Mouse (Mus musculus) neural tube, embryonic 11.5 days (tissue): Measurements from ENCODE around the gene Tcap. TPM values are rescaled to one million over a fixed set of nuclear protein-coding genes. Genes with fewer than 3 reads are reported as not detected.

ENCODE experiments used
- ATAC-seq: fragments of 200-750 bp; cut with Nextera tagmentation; 2 replicates; pipeline ENCODE4 v1.8.0; 2017; ENCODE audit warnings: moderate number of reproducible peaks, mild to moderate bottlenecking, moderate TSS enrichment, moderate library complexity; ENCODE audit not compliant: insufficient read depth, low FRiP score, low TSS enrichment
- DNase-seq: peaks from one replicate; pipeline ENCODE4 v3.0.0-alpha.2; 2015; ENCODE audit warnings: low spot score
- H3K27ac ChIP-seq: fragments of 300-500 bp; sonication (generic); 2 replicates; pipeline ENCODE4 v1.5.1; 2014; ENCODE audit warnings: low read depth, mild to moderate bottlenecking, low read length
- H3K27me3 ChIP-seq: fragments of 300-500 bp; sonication (generic); 2 replicates; pipeline ENCODE4 v1.6.1; 2014; ENCODE audit warnings: mild to moderate bottlenecking, low read length, mixed read lengths; ENCODE audit not compliant: control insufficient read depth, insufficient read depth
- H3K36me3 ChIP-seq: fragments of 300-500 bp; sonication (generic); 2 replicates; pipeline ENCODE4 v1.6.1; 2014; ENCODE audit warnings: mild to moderate bottlenecking, low read length, moderate library complexity, mixed read lengths; ENCODE audit not compliant: control insufficient read depth, insufficient read depth
- H3K4me1 ChIP-seq: fragments of 300-500 bp; sonication (generic); 2 replicates; pipeline ENCODE4 v1.6.1; 2014; ENCODE audit warnings: low read length, mixed read lengths; ENCODE audit not compliant: control insufficient read depth, insufficient read depth
- H3K4me2 ChIP-seq: fragments of 300-500 bp; sonication (generic); 2 replicates; pipeline ENCODE4 v1.6.1; 2014; ENCODE audit warnings: low read depth, mild to moderate bottlenecking, moderate library complexity
- H3K4me3 ChIP-seq: fragments of 300-500 bp; sonication (generic); 2 replicates; pipeline ENCODE4 v1.5.1; 2014; ENCODE audit warnings: low read depth, low read length
- H3K9ac ChIP-seq: fragments of 300-500 bp; sonication (generic); 2 replicates; pipeline ENCODE4 v1.6.1; 2014; ENCODE audit warnings: mild to moderate bottlenecking, low read length
- H3K9me3 ChIP-seq: fragments of 300-500 bp; sonication (generic); 2 replicates; pipeline ENCODE4 v1.6.1; 2016; ENCODE audit warnings: low read length; ENCODE audit not compliant: control insufficient read depth
- WGBS: fragments of 180-500 bp; shearing (Covaris S2); extraction: QIAGEN DNeasy Blood & Tissue Kit; methylation state at CpG from one replicate; pipeline ENCODE4 v1.1.7; 2014; 5-methylcytosine and 5-hydroxymethylcytosine counted together
- polyA plus RNA-seq: library from polyadenylated mRNA; unstranded; fragments of >200 nt; fragmentation: Nextera tagmentation; extraction: Ambion mirVana; gene quantifications from 2 replicates; pipeline ENCODE4 v1.2.1, GENCODE M21; 2014

Gene Tcap
- polyA plus RNA-seq, 1 experiment from 2014 or later, result 3.1 TPM

DNA sequence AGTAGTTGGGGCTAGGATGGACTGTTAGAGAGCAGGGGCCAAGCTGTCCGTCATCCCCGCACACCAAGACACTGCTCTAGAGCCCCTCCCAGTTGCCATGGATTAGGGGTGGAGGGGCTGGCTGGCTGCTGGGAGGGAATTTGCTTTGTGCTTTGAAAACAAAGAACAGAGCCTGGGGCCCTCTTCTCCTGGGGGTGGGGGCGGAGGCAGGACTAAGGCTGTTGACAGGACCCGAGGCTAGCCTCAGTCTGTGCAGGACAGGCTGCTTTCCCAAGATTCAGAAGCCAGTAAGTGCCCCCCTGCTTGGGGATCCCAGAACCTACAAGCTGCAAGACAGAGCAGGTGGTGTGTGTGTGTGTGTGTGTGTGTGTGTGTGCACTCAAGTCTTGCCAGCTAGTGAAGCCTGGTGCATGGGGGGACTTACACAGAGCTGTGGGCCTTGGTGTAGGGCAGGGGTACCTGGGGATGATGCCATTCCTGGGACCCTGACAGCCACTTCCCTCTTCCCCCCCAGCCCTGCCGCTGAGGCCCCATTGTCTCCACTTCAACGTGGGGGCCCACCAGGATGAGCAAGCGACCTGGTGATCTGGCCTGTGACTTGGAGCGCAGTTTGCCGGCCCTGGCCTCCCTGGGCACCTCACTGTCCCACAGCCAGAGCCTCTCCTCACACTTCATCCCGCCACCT is 11.9 kb upstream of the Tcap start:
- H3K9me3 ChIP-seq, result no peaks in the 10 kb centered on the region
- no peak overlapping the region for H3K4me3 ChIP-seq
- no peak overlapping the region; the same call in 1 of the 2 replicates for H3K9ac ChIP-seq
- H3K36me3 ChIP-seq, result peaks cover 7% of the 10 kb centered on the region; the same call in 1 of the 2 replicates
- H3K4me2 ChIP-seq, result 0 out of 2 replicates have a peak overlapping the region, but pooled peaks have one; percentile 7
- DNase-seq (peak; percentile 62), ATAC-seq (peak; percentile 41)
- peaks cover 14% of the 10 kb centered on the region for H3K4me1 ChIP-seq
- H3K27me3 ChIP-seq, result no peaks in the 10 kb centered on the region
- no peak overlapping the region for H3K27ac ChIP-seq
- 39% methylated on average over 10 of the region's 10 CpGs for WGBS

DNA sequence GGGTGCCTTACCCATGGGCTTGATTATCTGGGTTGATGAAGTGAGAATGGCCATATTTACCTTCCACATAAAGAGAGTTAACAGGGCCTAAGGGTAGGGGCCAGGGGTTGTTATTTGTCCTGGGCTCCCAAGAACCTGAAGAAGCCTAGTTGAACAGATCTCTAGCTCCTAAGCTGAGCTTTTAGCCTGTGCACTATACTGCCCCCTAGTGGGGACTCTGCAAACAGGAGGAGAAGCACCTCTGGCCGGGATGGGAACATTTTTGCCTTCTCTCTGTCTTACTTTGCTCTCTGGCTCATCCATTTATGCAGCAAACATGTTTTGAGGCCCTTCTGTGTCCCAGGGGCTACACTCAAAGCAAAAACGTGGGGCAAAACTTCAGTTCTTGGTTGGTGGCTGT is 11.2 kb upstream of the Tcap start:
- Histone ChIP-seq H3K9me3 (no peaks in the 10 kb centered on the region), H3K4me3 (no peak overlapping the region), H3K4me2 (no peak overlapping the region), H3K9ac (no peak overlapping the region; the same call in 1 of the 2 replicates), H3K27ac (no peak overlapping the region), H3K4me1 (peaks cover 14% of the 10 kb centered on the region), H3K27me3 (no peaks in the 10 kb centered on the region), H3K36me3 (peaks cover 7% of the 10 kb centered on the region; the same call in 1 of the 2 replicates)
- DNase-seq (peak; percentile 73), ATAC-seq (no peak)
- 6% methylated on average over 2 of the region's 2 CpGs for WGBS

- no peak for ATAC-seq
- no peak overlapping the region for H3K4me3 ChIP-seq
- H3K27me3 ChIP-seq, result no peaks in the 10 kb centered on the region
- H3K27ac ChIP-seq, result no peak overlapping the region
- peaks cover 14% of the 10 kb centered on the region for H3K4me1 ChIP-seq
- no peak overlapping the region for H3K9ac ChIP-seq
- no peak for DNase-seq
- H3K9me3 ChIP-seq, result no peaks in the 10 kb centered on the region
- 90% methylated on average over 6 of the region's 6 CpGs for WGBS
- no peak overlapping the region for H3K4me2 ChIP-seq
- peaks cover 12% of the 10 kb centered on the region; the same call in 1 of the 2 replicates for H3K36me3 ChIP-seq
These were observed 10.4 kb upstream of the Tcap start for GRCm38 (mm10) chr11:98373244-98373643.

DNA sequence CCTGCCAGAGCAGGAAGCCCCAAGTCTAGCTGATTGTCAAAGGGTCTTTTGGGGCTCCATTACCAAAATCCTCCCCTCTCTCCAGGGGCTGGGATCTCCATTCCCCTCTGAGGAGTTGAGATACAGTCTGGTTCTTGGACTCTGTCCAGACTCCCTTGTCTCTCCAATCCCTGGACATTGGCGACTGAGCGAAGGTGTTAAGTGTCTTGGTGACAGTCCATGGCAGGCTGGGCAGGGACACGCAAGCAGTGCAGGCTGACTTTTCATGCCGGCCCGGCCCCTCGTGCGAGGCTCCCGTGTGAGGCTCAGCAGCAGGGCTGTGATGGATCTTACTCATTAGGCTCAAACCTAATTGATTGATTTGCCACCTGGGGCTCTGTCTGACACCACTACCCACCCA is 9.3 kb upstream of the Tcap start:
- H3K27ac ChIP-seq, result no peak overlapping the region
- no peaks in the 10 kb centered on the region for H3K27me3 ChIP-seq
- no peak overlapping the region for H3K4me2 ChIP-seq
- peaks cover 14% of the 10 kb centered on the region for H3K4me1 ChIP-seq
- peaks cover 16% of the 10 kb centered on the region; the same call in 1 of the 2 replicates for H3K36me3 ChIP-seq
- WGBS, result 72% methylated on average over 8 of the region's 8 CpGs
- no peak overlapping the region for H3K9ac ChIP-seq
- ATAC-seq (no peak), DNase-seq (no peak)
- H3K9me3 ChIP-seq, result no peaks in the 10 kb centered on the region
- H3K4me3 ChIP-seq, result no peak overlapping the region

DNA sequence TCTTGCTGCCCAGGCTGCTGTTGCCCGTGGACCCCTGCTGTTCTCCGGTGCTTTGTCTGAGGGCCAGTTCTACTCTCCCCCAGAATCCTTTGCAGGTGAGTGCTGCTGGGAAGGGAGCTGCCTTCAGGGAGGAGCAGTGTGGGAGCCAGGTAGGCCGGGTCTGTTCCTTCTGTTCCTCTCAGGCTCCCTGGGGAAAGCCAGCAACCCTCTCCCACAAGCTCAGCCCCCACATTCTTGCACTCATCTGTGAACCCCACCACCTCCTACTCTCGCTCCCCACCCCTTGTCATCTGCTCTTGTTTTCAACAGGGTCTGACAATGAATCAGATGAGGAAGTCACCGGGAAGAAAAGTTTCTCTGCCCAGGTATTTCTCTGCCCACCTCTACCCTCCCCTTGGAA is 6.9 kb upstream of the Tcap start:
- no peaks in the 10 kb centered on the region for H3K27me3 ChIP-seq
- no peak overlapping the region for H3K4me2 ChIP-seq
- H3K27ac ChIP-seq, result no peak overlapping the region
- H3K36me3 ChIP-seq, result peaks cover 20% of the 10 kb centered on the region; the same call in 1 of the 2 replicates
- H3K4me3 ChIP-seq, result no peak overlapping the region
- no peaks in the 10 kb centered on the region for H3K9me3 ChIP-seq
- no peak for ATAC-seq
- DNase-seq, result no peak
- H3K4me1 ChIP-seq, result peaks cover 4% of the 10 kb centered on the region; the same call in 1 of the 2 replicates
- H3K9ac ChIP-seq, result no peak overlapping the region
- 72% methylated on average over 5 of the region's 5 CpGs for WGBS

GRCm38 (mm10) chr11:98377787-98378186 is 5.8 kb upstream of the Tcap start:
- H3K36me3 ChIP-seq, result peaks cover 20% of the 10 kb centered on the region; the same call in 1 of the 2 replicates
- H3K27ac ChIP-seq, result no peak overlapping the region
- no peak overlapping the region for H3K4me3 ChIP-seq
- 90% methylated on average over 11 of the region's 11 CpGs for WGBS
- DNase-seq (no peak), ATAC-seq (no peak)
- no peak overlapping the region for H3K4me2 ChIP-seq
- no peaks in the 10 kb centered on the region for H3K4me1 ChIP-seq
- H3K9ac ChIP-seq, result no peak overlapping the region
- no peaks in the 10 kb centered on the region for H3K9me3 ChIP-seq
- no peaks in the 10 kb centered on the region for H3K27me3 ChIP-seq

- Histone ChIP-seq H3K36me3 (peaks cover 17% of the 10 kb centered on the region; the same call in 1 of the 2 replicates), H3K27me3 (peaks cover 2% of the 10 kb centered on the region; the same call in 1 of the 2 replicates), H3K27ac (no peak overlapping the region), H3K4me2 (no peak overlapping the region), H3K9ac (no peak overlapping the region), H3K4me1 (no peaks in the 10 kb centered on the region), H3K9me3 (no peaks in the 10 kb centered on the region), H3K4me3 (no peak overlapping the region)
- DNase-seq (no peak), ATAC-seq (no peak)
- 94% methylated on average over 7 of the region's 7 CpGs for WGBS
These were observed 4.2 kb upstream of the Tcap start for GRCm38 (mm10) chr11:98379379-98379778.

DNA sequence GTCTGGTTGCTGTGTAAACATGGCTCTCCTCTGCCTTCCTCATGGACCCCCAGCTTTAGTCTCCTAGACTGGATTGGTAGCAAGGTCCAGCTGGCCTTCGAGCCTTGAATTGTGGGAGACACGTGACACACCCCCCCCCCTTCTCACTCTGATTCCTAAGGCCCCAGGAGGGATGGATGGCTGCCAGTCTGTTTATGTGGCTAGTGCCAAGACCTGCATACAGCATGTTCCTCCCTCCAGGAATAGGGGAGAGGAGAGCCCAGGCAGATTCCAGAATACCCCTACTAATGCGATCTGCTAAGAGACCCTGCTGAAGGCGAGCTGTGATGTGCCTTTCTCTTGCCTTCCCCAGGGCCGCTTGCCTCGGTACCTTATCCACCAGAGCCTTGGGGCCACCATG is 3.5 kb upstream of the Tcap start:
- no peak overlapping the region for H3K9ac ChIP-seq
- ATAC-seq, result no peak
- DNase-seq, result no peak
- H3K9me3 ChIP-seq, result no peaks in the 10 kb centered on the region
- WGBS, result 85% methylated on average over 6 of the region's 6 CpGs
- H3K27ac ChIP-seq, result no peak overlapping the region
- H3K4me2 ChIP-seq, result no peak overlapping the region
- peaks cover 2% of the 10 kb centered on the region; the same call in 1 of the 2 replicates for H3K27me3 ChIP-seq
- H3K36me3 ChIP-seq, result peaks cover 16% of the 10 kb centered on the region; the same call in 1 of the 2 replicates
- no peaks in the 10 kb centered on the region for H3K4me1 ChIP-seq
- H3K4me3 ChIP-seq, result no peak overlapping the region

DNA sequence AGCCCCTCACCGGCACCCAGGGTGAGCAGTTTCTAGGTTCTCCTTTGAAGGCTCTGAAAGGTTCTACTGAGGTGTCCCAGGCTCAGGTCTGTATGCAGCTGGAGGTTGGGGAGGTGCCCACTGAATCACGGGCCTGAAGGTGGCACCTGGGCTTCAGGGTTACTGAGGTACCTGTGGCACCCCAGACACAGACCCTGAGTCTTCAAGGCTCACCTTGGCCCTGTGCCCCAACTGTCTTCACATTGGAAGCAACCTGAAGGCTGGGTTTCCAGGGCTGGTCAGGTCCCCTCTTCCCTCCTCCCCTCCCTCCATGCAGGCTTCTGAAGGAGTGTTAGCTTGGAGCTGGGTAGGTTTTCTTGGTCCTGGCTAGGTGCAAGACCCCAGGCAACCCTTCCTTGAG is 2.0 kb upstream of the Tcap start:
- DNase-seq, result no peak
- no peak overlapping the region for H3K27ac ChIP-seq
- H3K4me2 ChIP-seq, result no peak overlapping the region
- ATAC-seq, result no peak
- peaks cover 14% of the 10 kb centered on the region; the same call in 1 of the 2 replicates for H3K36me3 ChIP-seq
- peaks cover 12% of the 10 kb centered on the region for H3K27me3 ChIP-seq
- H3K9ac ChIP-seq, result no peak overlapping the region
- H3K9me3 ChIP-seq, result no peaks in the 10 kb centered on the region
- no peaks in the 10 kb centered on the region for H3K4me1 ChIP-seq
- 90% methylated on average over 2 of the region's 2 CpGs for WGBS
- H3K4me3 ChIP-seq, result no peak overlapping the region
